ENCODE assay signal across 24 mouse cellular contexts in genomic region chr17:11198134-11198533, GRCm38 (mm10).
DNase-seq lines count a peak whose midpoint lies in the region; ATAC-seq and TF ChIP-seq lines count a peak whose summit lies in the region.
"Had no signal": no experiment of that assay in that cellular context is flagged by ENCODE, and none has a peak within 500 bp of the region (broad histone marks: within the 10 kb centered on the region; RNA-seq: fewer than 3 reads in every experiment).

No protein-coding gene starts in this region.

- 0 out of 2 replicates have a peak, but pooled peaks have one; percentile 33 for ATAC-seq in forebrain, embryonic 12.5 days (ENCODE audit: low FRiP score)
- ATAC-seq in forebrain, embryonic 14.5 days, result no peak
- peak; percentile 60; the same call in 1 of the 2 replicates for ATAC-seq in kidney, embryonic 15.5 days (replicated peaks; ENCODE audit: low FRiP score)
- ATAC-seq in kidney, embryonic 14.5 days (ENCODE audit: low FRiP score, low TSS enrichment), result no peak
- no peak for ATAC-seq in kidney, postnatal 0 days (replicated peaks; ENCODE audit: low FRiP score, low read depth)
- ATAC-seq: activated CD4-positive, CD25-positive, alpha-beta regulatory T cell, adult 4 months; CD4-positive, CD25-positive, alpha-beta regulatory T cell, adult 4 months; forebrain, embryonic 15.5 days; Patski had no signal

- H3K4me1 ChIP-seq in forebrain, embryonic 12.5 days, result no peaks in the 10 kb centered on the region
- H3K4me1 ChIP-seq in forebrain, embryonic 14.5 days (ENCODE audit: control insufficient read depth, insufficient read depth, low read length), result no peaks in the 10 kb centered on the region
- 0 out of 2 replicates have a peak, but pooled peaks cover 5% of the 10 kb centered on the region for H3K4me1 ChIP-seq in kidney, embryonic 15.5 days
- no peaks in the 10 kb centered on the region for H3K4me1 ChIP-seq in kidney, embryonic 14.5 days (ENCODE audit: control insufficient read depth, insufficient read depth, low read length)
- no peaks in the 10 kb centered on the region for H3K4me1 ChIP-seq in kidney, postnatal 0 days (replicated peaks; ENCODE audit: insufficient read depth, low read length)
- H3K4me1 ChIP-seq: embryonic facial prominence, embryonic 10.5 days; embryonic facial prominence, embryonic 12.5 days; forebrain, embryonic 15.5 days had no signal

- H3K27me3 ChIP-seq in forebrain, embryonic 12.5 days, result no peaks in the 10 kb centered on the region
- H3K27me3 ChIP-seq in forebrain, embryonic 14.5 days (replicated peaks; ENCODE audit: control insufficient read depth, insufficient read depth, low read length), result no peaks in the 10 kb centered on the region
- H3K27me3 ChIP-seq in kidney, embryonic 15.5 days, result no peaks in the 10 kb centered on the region
- no peaks in the 10 kb centered on the region for H3K27me3 ChIP-seq in kidney, embryonic 14.5 days (ENCODE audit: control insufficient read depth, insufficient read depth, low read length)
- H3K27me3 ChIP-seq in kidney, postnatal 0 days (ENCODE audit: insufficient read depth, low read length), result no peaks in the 10 kb centered on the region
- H3K27me3 ChIP-seq: CH12.LX; embryonic facial prominence, embryonic 12.5 days; forebrain, embryonic 15.5 days; Patski had no signal

- no peak overlapping the region for H3K4me3 ChIP-seq in forebrain, embryonic 12.5 days (replicated peaks)
- H3K4me3 ChIP-seq in forebrain, embryonic 14.5 days (ENCODE audit: low read depth, low read length), result no peak overlapping the region
- H3K4me3 ChIP-seq in kidney, embryonic 15.5 days (replicated peaks), result no peak overlapping the region
- no peak overlapping the region for H3K4me3 ChIP-seq in kidney, embryonic 14.5 days (ENCODE audit: low read length)
- no peak overlapping the region for H3K4me3 ChIP-seq in kidney, postnatal 0 days (replicated peaks; ENCODE audit: low read depth, low read length)
- H3K4me3 ChIP-seq: embryonic facial prominence, embryonic 10.5 days; embryonic facial prominence, embryonic 12.5 days; forebrain, embryonic 15.5 days had no signal

- TF ChIP-seq CTCF in kidney, postnatal 0 days (IDR thresholded peaks at IDR 0.05; ENCODE audit: low read depth), result no peak

- no peak overlapping the region for H3K9ac ChIP-seq in forebrain, embryonic 12.5 days
- no peak overlapping the region for H3K9ac ChIP-seq in forebrain, embryonic 14.5 days (ENCODE audit: low read length)
- H3K9ac ChIP-seq in kidney, embryonic 15.5 days, result no peak overlapping the region
- H3K9ac ChIP-seq in kidney, embryonic 14.5 days (ENCODE audit: low read depth, low read length), result no peak overlapping the region
- no peak overlapping the region for H3K9ac ChIP-seq in kidney, postnatal 0 days (ENCODE audit: low read depth, low read length)
- H3K9ac ChIP-seq: embryonic facial prominence, embryonic 12.5 days; forebrain, embryonic 15.5 days had no signal

- no peaks in the 10 kb centered on the region for H3K9me3 ChIP-seq in forebrain, embryonic 12.5 days
- H3K9me3 ChIP-seq in forebrain, embryonic 14.5 days (replicated peaks; ENCODE audit: control insufficient read depth, low read length), result no peaks in the 10 kb centered on the region
- no peaks in the 10 kb centered on the region for H3K9me3 ChIP-seq in kidney, embryonic 15.5 days (replicated peaks)
- no peaks in the 10 kb centered on the region for H3K9me3 ChIP-seq in kidney, embryonic 14.5 days (ENCODE audit: control insufficient read depth, low read length)
- H3K9me3 ChIP-seq in kidney, postnatal 0 days (replicated peaks; ENCODE audit: low read length), result no peaks in the 10 kb centered on the region
- H3K9me3 ChIP-seq: embryonic facial prominence, embryonic 10.5 days; embryonic facial prominence, embryonic 12.5 days; forebrain, embryonic 15.5 days; G1E had no signal

- WGBS in forebrain, embryonic 12.5 days, result 47% methylated on average over 2 of the region's 2 CpGs
- WGBS in forebrain, embryonic 14.5 days, result 38% methylated on average over 2 of the region's 2 CpGs
- 23% methylated on average over 2 of the region's 2 CpGs for WGBS in kidney, embryonic 15.5 days
- WGBS in kidney, embryonic 14.5 days, result 36% methylated on average over 2 of the region's 2 CpGs
- 21% methylated on average over 2 of the region's 2 CpGs for WGBS in kidney, postnatal 0 days

- no peak overlapping the region for H3K27ac ChIP-seq in forebrain, embryonic 12.5 days
- H3K27ac ChIP-seq in forebrain, embryonic 14.5 days (ENCODE audit: low read depth, low read length), result no peak overlapping the region
- no peak overlapping the region for H3K27ac ChIP-seq in kidney, embryonic 15.5 days
- H3K27ac ChIP-seq in kidney, embryonic 14.5 days (ENCODE audit: low read depth, low read length), result no peak overlapping the region
- H3K27ac ChIP-seq in kidney, postnatal 0 days, result no peak overlapping the region
- H3K27ac ChIP-seq: embryonic facial prominence, embryonic 10.5 days; embryonic facial prominence, embryonic 12.5 days; forebrain, embryonic 15.5 days had no signal

- no peak overlapping the region for H3K4me2 ChIP-seq in forebrain, embryonic 12.5 days
- H3K4me2 ChIP-seq in forebrain, embryonic 14.5 days (ENCODE audit: low read length), result no peak overlapping the region
- H3K4me2 ChIP-seq in kidney, embryonic 15.5 days, result no peak overlapping the region
- H3K4me2 ChIP-seq in kidney, embryonic 14.5 days (replicated peaks; ENCODE audit: low read depth, low read length), result no peak overlapping the region
- H3K4me2 ChIP-seq in kidney, postnatal 0 days (ENCODE audit: low read length), result no peak overlapping the region
- H3K4me2 ChIP-seq: embryonic facial prominence, embryonic 12.5 days; forebrain, embryonic 15.5 days had no signal

- no peak for DNase-seq in forebrain, embryonic 14.5 days (ENCODE audit: low spot score)
- peak; percentile 66 for DNase-seq in kidney, postnatal 0 days (ENCODE audit: low spot score)
- DNase-seq in kidney, adult 11 months, result no peak
- DNase-seq in thymus, postnatal 14 days, result no peak
- DNase-seq: adrenal gland, adult 8-10 months; adrenal gland, postnatal 14 days; adrenal gland, postnatal 36 days; B cell, adult 2 months; cerebellum, adult 11-12 months; cerebellum, adult 2 months; cerebellum, adult 9-10 months; cerebellum, postnatal 10 days; cerebellum, postnatal 25 days had no signal

- H3K36me3 ChIP-seq in forebrain, embryonic 12.5 days (replicated peaks), result no peaks in the 10 kb centered on the region
- H3K36me3 ChIP-seq in forebrain, embryonic 14.5 days (ENCODE audit: control insufficient read depth, insufficient read depth, low read length), result no peaks in the 10 kb centered on the region
- no peaks in the 10 kb centered on the region for H3K36me3 ChIP-seq in kidney, embryonic 15.5 days
- no peaks in the 10 kb centered on the region for H3K36me3 ChIP-seq in kidney, embryonic 14.5 days (ENCODE audit: control insufficient read depth, insufficient read depth, low read length)
- H3K36me3 ChIP-seq in kidney, postnatal 0 days (ENCODE audit: insufficient read depth, low read length), result no peaks in the 10 kb centered on the region
- H3K36me3 ChIP-seq: embryonic facial prominence, embryonic 10.5 days; embryonic facial prominence, embryonic 12.5 days; forebrain, embryonic 15.5 days; G1E had no signal

Comparison
In these comparisons a context has a peak if more than half of its experiments do, and no peak if none do; other contexts are left out.
1. ATAC-seq: peak in forebrain, embryonic 12.5 days (single experiment) and kidney, embryonic 15.5 days (single experiment); none in forebrain, embryonic 14.5 days (single experiment), kidney, embryonic 14.5 days (single experiment) and kidney, postnatal 0 days (single experiment).